Mouse (Mus musculus) heart, postnatal 10 days (tissue): ENCODE measurements around the gene Tmem191c. TPM values are rescaled to one million over a fixed set of nuclear protein-coding genes. Genes with fewer than 3 reads are reported as not detected.

Experiments
- DNase-seq, 2 experiments: peaks; one replicate each; pipeline ENCODE4 v3.0.0; 2021
- intact Hi-C: fragments of 180-260 bp; cut with DNase I; formaldehyde crosslinking; loops from one replicate; pipeline ENCODE4 v1.15.1; 2025
- total RNA-seq, 2 experiments: library from RNA; stranded (reverse); gene quantifications; 2 replicates each; pipeline ENCODE4 v1.2.3; 2021

Gene Tmem191c
- total RNA-seq, 2 experiments from 2014 or later: 5.0 to 5.5 TPM

GRCm38 (mm10) chr16:17258917-17259316 is 17.0 kb upstream of the Tmem191c start:
- intact Hi-C loops: no loop called here
- no peak for DNase-seq

GRCm38 (mm10) chr16:17261341-17261740 is 14.5 kb upstream of the Tmem191c start:
- no peak for DNase-seq
- intact Hi-C loops: no loop called here

GRCm38 (mm10) chr16:17266113-17266512 is 9.8 kb upstream of the Tmem191c start:
- intact Hi-C loops: no loop called here
- DNase-seq: no peak

GRCm38 (mm10) chr16:17267937-17268336 is 7.9 kb upstream of the Tmem191c start:
- DNase-seq: no peak
- intact Hi-C loops: no loop called here

- DNase-seq: no peak
- intact Hi-C loops: loop anchor here (5.0 to 10.0 kb wide), 2 partner anchors 123 to 375 kb away; partner anchors contain the start of genes Ccdc116 and Ppm1f
Measured at GRCm38 (mm10) chr16:17269872-17270271, 6.0 kb upstream of the Tmem191c start.

- DNase-seq: peak; percentile 51 to 64
- intact Hi-C loops: loop anchor here (1.0 to 10.0 kb wide), 3 partner anchors 62 to 376 kb away; partner anchors contain the start of genes Ccdc116 and Ppm1f
Measured at GRCm38 (mm10) chr16:17271124-17271523, 4.8 kb upstream of the Tmem191c start.

GRCm38 (mm10) chr16:17271856-17272255 is 4.0 kb upstream of the Tmem191c start:
- no peak for DNase-seq
- intact Hi-C loops: loop anchor here (1.0 to 10.0 kb wide), 4 partner anchors 37 to 377 kb away; partner anchors contain the start of genes Ccdc116 and Ppm1f

GRCm38 (mm10) chr16:17276164-17277151 is 581 bp downstream of the Tmem191c start:
- intact Hi-C loops: loop anchor here (1.0 to 10.0 kb wide), 3 partner anchors 67 to 382 kb away; partner anchors contain the start of genes Ppm1f and Sdf2l1
- peak; percentile 95 to 96 for DNase-seq

- DNase-seq: peak; percentile 18 to 36
- intact Hi-C loops: loop anchor here (5.0 to 10.0 kb wide), 2 partner anchors 145 to 383 kb away; partner anchors contain the start of genes Ppm1f and Sdf2l1
Measured at GRCm38 (mm10) chr16:17277342-17278211, 1.7 kb downstream of the Tmem191c start.

GRCm38 (mm10) chr16:17280471-17280870 is 4.6 kb downstream of the Tmem191c start:
- DNase-seq: no peak
- intact Hi-C loops: no loop called here

GRCm38 (mm10) chr16:17283151-17283550 is 7.3 kb downstream of the Tmem191c start:
- peak in 1 of 2 experiments; percentile 14 for DNase-seq
- intact Hi-C loops: no loop called here

- DNase-seq: no peak
- intact Hi-C loops: no loop called here
Measured at GRCm38 (mm10) chr16:17287103-17287502, 11.2 kb downstream of the Tmem191c start.

- intact Hi-C loops: loop anchor here (5.0 kb wide), 1 partner anchor 164 kb away; the partner anchor contains the start of gene 2610318N02Rik
- no peak for DNase-seq
Measured at GRCm38 (mm10) chr16:17291016-17291415, 15.1 kb downstream of the Tmem191c start.

- intact Hi-C loops: loop anchor here (5.0 kb wide), 1 partner anchor 165 kb away; the partner anchor contains the start of gene 2610318N02Rik
- DNase-seq: peak; percentile 65 to 86
Measured at GRCm38 (mm10) chr16:17292751-17293150, 16.9 kb downstream of the Tmem191c start.

- intact Hi-C loops: no loop called here
- peak in 1 of 2 experiments; percentile 9 for DNase-seq
Measured at GRCm38 (mm10) chr16:17300818-17301217, 24.9 kb downstream of the Tmem191c start.

- intact Hi-C loops: no loop called here
- no peak for DNase-seq
Measured at GRCm38 (mm10) chr16:17303521-17304245, 27.8 kb downstream of the Tmem191c start.

GRCm38 (mm10) chr16:17307461-17307860 is 31.6 kb downstream of the Tmem191c start:
- intact Hi-C loops: no loop called here

GRCm38 (mm10) chr16:17309036-17309435 is 33.2 kb downstream of the Tmem191c start:
- no peak for DNase-seq
- intact Hi-C loops: no loop called here

More at GRCm38 (mm10) chr16:17307461-17307860, 31.6 kb downstream of the Tmem191c start:
- no peak for DNase-seq

GRCm38 (mm10) chr16:17312531-17312930 is 36.7 kb downstream of the Tmem191c start:
- intact Hi-C loops: no loop called here
- DNase-seq: no peak

GRCm38 (mm10) chr16:17316554-17316953 is 40.7 kb downstream of the Tmem191c start:
- intact Hi-C loops: no loop called here
- no peak for DNase-seq
